In genomic region chr9:69747971-69748370, GRCm38 (mm10) we compare ENCODE assay signal across 30 mouse cellular contexts. TPM values are rescaled to one million over a fixed set of nuclear protein-coding genes. Genes with fewer than 3 reads are reported as not detected.
DNase-seq lines count a peak whose midpoint lies in the region; ATAC-seq and TF ChIP-seq lines count a peak whose summit lies in the region.
"Had no signal": no experiment of that assay in that cellular context is flagged by ENCODE, and none has a peak within 500 bp of the region (broad histone marks: within the 10 kb centered on the region; RNA-seq: fewer than 3 reads in every experiment).

No protein-coding gene starts in this region.

- no peaks in the 10 kb centered on the region for H3K4me1 ChIP-seq in intestine, postnatal 0 days (replicated peaks; ENCODE audit: control insufficient read depth, insufficient read depth, low read length)
- no peaks in the 10 kb centered on the region for H3K4me1 ChIP-seq in intestine, embryonic 15.5 days (replicated peaks)
- H3K4me1 ChIP-seq in lung, embryonic 14.5 days (ENCODE audit: insufficient read depth) = no peaks in the 10 kb centered on the region
- no peaks in the 10 kb centered on the region for H3K4me1 ChIP-seq in hindbrain, embryonic 11.5 days (replicated peaks; ENCODE audit: control insufficient read depth, insufficient read depth, low read length)
- H3K4me1 ChIP-seq: embryonic facial prominence, embryonic 12.5 days; forebrain, embryonic 13.5 days; heart, embryonic 15.5 days; limb, embryonic 12.5 days; liver, embryonic 15.5 days; megakaryocyte, embryonic 14.5 days; stomach, embryonic 15.5 days had no signal

- no peak overlapping the region for H3K27ac ChIP-seq in intestine, postnatal 0 days (ENCODE audit: low read depth, low read length)
- no peak overlapping the region for H3K27ac ChIP-seq in intestine, embryonic 15.5 days
- H3K27ac ChIP-seq in lung, embryonic 14.5 days (ENCODE audit: low read depth) = no peak overlapping the region
- H3K27ac ChIP-seq in hindbrain, embryonic 11.5 days (ENCODE audit: low read depth, low read length) = no peak overlapping the region
- H3K27ac ChIP-seq: embryonic facial prominence, embryonic 12.5 days; forebrain, embryonic 13.5 days; heart, embryonic 15.5 days; hindbrain, postnatal 0 days; limb, embryonic 12.5 days; liver, embryonic 15.5 days; stomach, embryonic 15.5 days had no signal

- ATAC-seq in intestine, postnatal 0 days = no peak
- ATAC-seq in intestine, embryonic 15.5 days = no peak
- ATAC-seq in lung, embryonic 14.5 days (ENCODE audit: insufficient read depth) = no peak
- no peak for ATAC-seq in hindbrain, embryonic 11.5 days (ENCODE audit: low FRiP score)
- ATAC-seq: forebrain, embryonic 13.5 days; hindbrain, postnatal 0 days; midbrain, embryonic 16.5 days had no signal

- peak; percentile 47 for TF ChIP-seq CTCF in intestine, postnatal 0 days (IDR thresholded peaks at IDR 0.05; ENCODE audit: low read depth)
- 0 out of 2 replicates have a peak, but pooled peaks have one; percentile 13 for TF ChIP-seq CTCF in lung, embryonic 14.5 days (IDR thresholded peaks at IDR 0.05; ENCODE audit: low read depth)

- no peak for DNase-seq in lung, embryonic 14.5 days
- no peak for DNase-seq in lung, postnatal 4 days
- DNase-seq in A20 (ENCODE audit: low read depth, low spot score) = peak; percentile 22
- peak; percentile 60 for DNase-seq in R1 (ENCODE audit: low read depth, low spot score)
- DNase-seq in hindbrain, embryonic 11.5 days (ENCODE audit: low spot score) = no peak
- no peak for DNase-seq in adrenal gland, adult 2 months
- DNase-seq: adrenal gland, postnatal 36 days; cerebellum, adult 2 months; cerebellum, postnatal 36 days; gastrocnemius, postnatal 36 days; heart, postnatal 4 days; kidney, adult 18-20 months; kidney, postnatal 36 days; layer of hippocampus, adult 9-11 months; lung, postnatal 10 days had no signal

- no peak overlapping the region for H3K9ac ChIP-seq in intestine, postnatal 0 days (ENCODE audit: low read depth, low read length)
- no peak overlapping the region for H3K9ac ChIP-seq in intestine, embryonic 15.5 days
- H3K9ac ChIP-seq in lung, embryonic 14.5 days = no peak overlapping the region
- no peak overlapping the region for H3K9ac ChIP-seq in hindbrain, embryonic 11.5 days (ENCODE audit: low read depth, low read length)
- H3K9ac ChIP-seq: embryonic facial prominence, embryonic 12.5 days; forebrain, embryonic 13.5 days; heart, embryonic 15.5 days; limb, embryonic 12.5 days; liver, embryonic 15.5 days; stomach, embryonic 15.5 days had no signal

- no peak overlapping the region for H3K4me3 ChIP-seq in intestine, postnatal 0 days (ENCODE audit: low read depth, low read length)
- no peak overlapping the region for H3K4me3 ChIP-seq in intestine, embryonic 15.5 days (replicated peaks)
- H3K4me3 ChIP-seq in lung, embryonic 14.5 days (ENCODE audit: low read depth, low read length) = no peak overlapping the region
- H3K4me3 ChIP-seq in hindbrain, embryonic 11.5 days (ENCODE audit: low read depth, low read length) = no peak overlapping the region
- H3K4me3 ChIP-seq: embryonic facial prominence, embryonic 12.5 days; erythroblast, embryonic 14.5 days; forebrain, embryonic 13.5 days; heart, embryonic 15.5 days; limb, embryonic 12.5 days; liver, embryonic 15.5 days; megakaryocyte, embryonic 14.5 days; stomach, embryonic 15.5 days had no signal

- H3K36me3 ChIP-seq in intestine, postnatal 0 days (ENCODE audit: control insufficient read depth, insufficient read depth) = no peaks in the 10 kb centered on the region
- no peaks in the 10 kb centered on the region for H3K36me3 ChIP-seq in intestine, embryonic 15.5 days
- H3K36me3 ChIP-seq in lung, embryonic 14.5 days (ENCODE audit: insufficient read depth) = no peaks in the 10 kb centered on the region
- no peaks in the 10 kb centered on the region for H3K36me3 ChIP-seq in hindbrain, embryonic 11.5 days (ENCODE audit: control insufficient read depth, insufficient read depth, low read length)
- H3K36me3 ChIP-seq: embryonic facial prominence, embryonic 12.5 days; heart, embryonic 15.5 days; limb, embryonic 12.5 days; liver, embryonic 15.5 days; stomach, embryonic 15.5 days had no signal

- no peak overlapping the region for H3K4me2 ChIP-seq in intestine, postnatal 0 days (replicated peaks; ENCODE audit: low read depth)
- no peak overlapping the region for H3K4me2 ChIP-seq in intestine, embryonic 15.5 days (replicated peaks)
- no peak overlapping the region for H3K4me2 ChIP-seq in lung, embryonic 14.5 days
- no peak overlapping the region for H3K4me2 ChIP-seq in hindbrain, embryonic 11.5 days (replicated peaks; ENCODE audit: low read depth, low read length)
- H3K4me2 ChIP-seq: embryonic facial prominence, embryonic 12.5 days; forebrain, embryonic 13.5 days; heart, embryonic 15.5 days; limb, embryonic 12.5 days; liver, embryonic 15.5 days; stomach, embryonic 15.5 days had no signal

- 84% methylated on average over 1 of the region's 1 CpGs for WGBS in intestine, postnatal 0 days
- 96% methylated on average over 1 of the region's 1 CpGs for WGBS in intestine, embryonic 15.5 days
- 85% methylated on average over 1 of the region's 1 CpGs for WGBS in lung, embryonic 14.5 days
- WGBS in hindbrain, embryonic 11.5 days = 89% methylated on average over 1 of the region's 1 CpGs

- H3K27me3 ChIP-seq in intestine, postnatal 0 days (replicated peaks; ENCODE audit: control insufficient read depth, insufficient read depth, low read length) = peaks cover 8% of the 10 kb centered on the region
- no peaks in the 10 kb centered on the region for H3K27me3 ChIP-seq in intestine, embryonic 15.5 days (replicated peaks)
- H3K27me3 ChIP-seq in lung, embryonic 14.5 days (ENCODE audit: insufficient read depth, low read length) = peaks cover 1% of the 10 kb centered on the region; the same call in 1 of the 2 replicates
- H3K27me3 ChIP-seq in hindbrain, embryonic 11.5 days (ENCODE audit: control insufficient read depth, insufficient read depth, low read length) = no peaks in the 10 kb centered on the region

- no peaks in the 10 kb centered on the region for H3K9me3 ChIP-seq in intestine, postnatal 0 days (ENCODE audit: control insufficient read depth)
- no peaks in the 10 kb centered on the region for H3K9me3 ChIP-seq in intestine, embryonic 15.5 days
- H3K9me3 ChIP-seq in lung, embryonic 14.5 days (ENCODE audit: low read depth, low read length) = no peaks in the 10 kb centered on the region
- no peaks in the 10 kb centered on the region for H3K9me3 ChIP-seq in hindbrain, embryonic 11.5 days (ENCODE audit: control insufficient read depth, low read length)
- H3K9me3 ChIP-seq: embryonic facial prominence, embryonic 12.5 days; forebrain, embryonic 13.5 days; heart, embryonic 15.5 days; limb, embryonic 12.5 days; liver, embryonic 15.5 days; stomach, embryonic 15.5 days had no signal

RNA-seq across cellular contexts. Expression of gene Foxb1, which starts 12.8 kb away (rescaled TPM):
- polyA plus RNA-seq in intestine, postnatal 0 days (2015; fragmentation: Nextera tagmentation; extraction: Ambion mirVana) = not detected in 2 replicates
- not detected in 2 replicates for polyA plus RNA-seq in intestine, embryonic 15.5 days (2015; fragmentation: Nextera tagmentation; extraction: Ambion mirVana)
- polyA plus RNA-seq in lung, embryonic 14.5 days (2014; fragmentation: Nextera tagmentation; extraction: Ambion mirVana) = not detected in 2 replicates
- 3.1 and 3.8 TPM in 2 replicates for polyA plus RNA-seq in hindbrain, embryonic 11.5 days (2014; fragmentation: Nextera tagmentation; extraction: Ambion mirVana)
- not detected for total RNA-seq in adrenal gland, adult 2 months (2021)
- polyA plus RNA-seq in adrenal gland, adult 2 months (2012; rRNA removed) = not detected in 2 replicates
- total RNA-seq: adrenal gland, postnatal 36 days; gastrocnemius, postnatal 36 days; heart, adult 8-10 months; heart, postnatal 4 days; neutrophil, adult 5-6 weeks had no signal
- polyA plus RNA-seq: erythroblast, embryonic 14.5 days; heart, embryonic 15.5 days; limb, embryonic 12.5 days; liver, embryonic 15.5 days; urinary bladder, adult 2 months had no signal

Comparison
In these comparisons a context has a peak if more than half of its experiments do, and no peak if none do; other contexts are left out.
1. DNase-seq: peak in A20 (single experiment) and R1 (single experiment); none in lung, embryonic 14.5 days (single experiment), lung, postnatal 4 days (0 of 2), hindbrain, embryonic 11.5 days (single experiment) and adrenal gland, adult 2 months (single experiment).